Mouse (Mus musculus) retina, adult 2 months (tissue): Measurements from ENCODE around the gene Nfasc.
A peak's percentile ranks its signal among the peaks of the same experiment; 100 is the strongest.

Experiments
- DNase-seq: peaks from one replicate; pipeline ENCODE4 v3.0.0-alpha.2; 2012; ENCODE audit warnings: low read depth, low spot score

Nfasc gene

DNA sequence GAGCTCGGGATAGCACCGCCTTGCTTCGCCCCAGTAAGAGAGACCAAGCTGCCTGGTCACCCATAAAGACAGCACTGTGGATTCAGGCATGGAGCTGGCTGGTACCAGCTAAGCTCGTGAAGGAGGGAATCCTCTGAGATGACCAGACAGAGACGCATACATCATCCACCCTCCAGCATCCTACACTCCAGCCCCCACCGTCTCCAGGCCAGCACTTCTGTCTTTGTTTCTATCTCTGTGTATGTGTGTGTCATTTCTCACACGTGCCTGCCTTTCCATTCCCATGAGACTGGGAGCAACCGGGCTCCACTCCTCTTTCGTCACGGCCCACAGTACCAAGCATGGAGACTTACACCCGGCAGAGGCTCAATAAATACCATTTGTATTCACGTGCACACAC is 9.3 kb downstream of the Nfasc start:
- no peak for DNase-seq

DNA sequence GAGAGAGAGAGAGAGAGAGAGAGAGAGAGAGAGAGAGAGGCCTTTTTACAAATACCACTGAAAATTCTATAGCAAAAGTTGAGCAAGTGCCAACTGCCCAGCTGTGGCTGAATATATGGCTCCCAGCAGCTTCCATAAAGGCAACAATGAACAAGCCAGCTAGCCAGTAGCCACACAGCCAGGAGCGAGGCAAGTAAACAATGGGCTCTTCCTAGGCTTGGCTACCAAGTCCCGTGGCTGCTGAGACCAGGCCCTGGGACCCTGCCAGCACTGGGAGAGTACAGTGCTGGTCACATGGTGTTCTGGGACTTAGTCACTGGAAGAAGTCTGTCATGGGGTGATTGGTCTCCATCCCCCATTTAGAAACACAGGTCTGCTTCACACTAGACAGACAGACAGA is 14.0 kb downstream of the Nfasc start:
- no peak for DNase-seq

- DNase-seq, result no peak
Observed at GRCm38 (mm10) chr1:132722362-132722761, 19.2 kb downstream of the Nfasc start.

- DNase-seq, result peak; percentile 69
Observed at GRCm38 (mm10) chr1:132721266-132721665, 20.3 kb downstream of the Nfasc start.

DNA sequence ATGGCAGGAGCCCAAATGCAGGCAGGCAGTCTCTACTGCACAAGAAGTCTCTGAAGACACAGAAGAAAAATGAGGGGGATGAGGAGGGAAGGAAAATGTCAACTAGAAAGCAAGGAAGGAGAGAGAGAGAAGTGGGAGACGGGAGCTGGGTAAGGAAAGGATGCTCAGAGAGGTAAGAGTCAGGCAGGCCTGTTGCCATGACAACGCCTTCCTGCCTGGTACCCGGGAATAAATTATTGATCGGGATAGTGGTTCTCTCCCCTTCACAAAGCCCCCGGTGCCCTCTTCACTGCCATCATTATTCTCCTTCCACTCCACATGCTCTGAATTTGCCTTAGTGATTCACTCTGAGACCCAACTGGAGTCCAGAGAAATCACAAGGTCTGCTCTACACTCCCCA is 23.4 kb downstream of the Nfasc start:
- DNase-seq, result no peak

GRCm38 (mm10) chr1:132715044-132715443 is 26.6 kb downstream of the Nfasc start:
- DNase-seq, result no peak

DNA sequence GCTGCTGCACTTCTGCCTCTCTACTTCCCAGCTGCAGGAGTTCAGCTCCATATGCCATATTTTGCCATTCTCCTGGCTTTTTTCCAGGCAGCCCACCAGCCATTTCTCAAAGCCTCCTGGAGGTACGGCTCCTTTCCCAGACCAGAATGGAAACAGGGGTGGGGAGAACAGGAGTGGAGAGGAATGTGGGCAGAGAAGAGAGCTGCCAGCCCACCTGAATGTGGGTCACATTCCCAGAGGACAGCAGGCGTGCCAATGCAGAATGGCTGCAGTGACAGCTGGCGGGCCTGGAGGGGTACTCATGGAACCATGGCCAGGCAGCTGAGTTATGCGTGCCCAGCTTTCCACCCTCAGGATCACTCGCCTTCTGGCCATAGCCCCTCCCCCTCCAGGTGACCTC is 32.2 kb downstream of the Nfasc start:
- DNase-seq, result no peak

DNA sequence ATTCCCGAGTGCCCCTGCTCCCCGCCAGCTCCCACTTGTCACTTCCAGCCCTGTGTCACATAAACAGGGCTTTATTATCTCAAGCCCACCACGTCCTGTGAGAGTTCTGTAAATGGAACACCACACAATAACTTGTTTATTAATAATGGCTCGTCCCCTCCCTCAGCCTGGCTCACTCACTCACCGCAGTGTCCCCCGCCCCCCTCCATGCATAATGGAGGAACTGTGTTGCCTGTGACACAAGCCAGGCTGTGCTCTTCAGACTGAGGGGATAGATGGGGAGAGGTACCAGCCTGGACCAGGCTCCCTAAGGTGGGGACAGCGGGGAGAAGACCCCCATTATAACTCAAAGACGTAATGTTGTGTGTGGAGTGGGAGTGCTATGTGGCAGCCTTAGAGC is 34.3 kb downstream of the Nfasc start:
- no peak for DNase-seq

GRCm38 (mm10) chr1:132703467-132703866 is 38.1 kb downstream of the Nfasc start:
- no peak for DNase-seq

GRCm38 (mm10) chr1:132696926-132697325 is 44.7 kb downstream of the Nfasc start:
- DNase-seq, result no peak

- DNase-seq, result no peak
Observed at GRCm38 (mm10) chr1:132696232-132696631, 45.4 kb downstream of the Nfasc start.

GRCm38 (mm10) chr1:132694007-132694406 is 47.6 kb downstream of the Nfasc start:
- no peak for DNase-seq

DNA sequence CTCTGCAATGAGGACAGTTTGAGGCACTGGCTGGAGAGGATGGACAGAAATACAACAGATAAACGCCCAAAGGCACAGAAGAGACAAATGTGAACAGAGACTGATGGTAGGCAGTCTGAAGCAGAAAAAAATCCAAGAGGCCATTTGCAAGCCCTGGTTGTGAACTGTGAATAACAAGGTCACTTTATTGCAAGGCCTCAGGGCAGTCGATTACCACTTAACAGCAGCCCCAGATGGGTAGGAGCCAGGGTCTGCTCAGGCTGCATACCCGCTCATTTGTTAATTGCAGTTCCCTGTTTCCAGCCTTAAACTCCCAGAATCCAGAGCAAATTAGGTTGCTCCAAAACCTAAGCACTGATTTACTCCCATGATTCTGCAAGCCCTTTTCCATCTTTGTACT is 52.4 kb downstream of the Nfasc start:
- no peak for DNase-seq

DNA sequence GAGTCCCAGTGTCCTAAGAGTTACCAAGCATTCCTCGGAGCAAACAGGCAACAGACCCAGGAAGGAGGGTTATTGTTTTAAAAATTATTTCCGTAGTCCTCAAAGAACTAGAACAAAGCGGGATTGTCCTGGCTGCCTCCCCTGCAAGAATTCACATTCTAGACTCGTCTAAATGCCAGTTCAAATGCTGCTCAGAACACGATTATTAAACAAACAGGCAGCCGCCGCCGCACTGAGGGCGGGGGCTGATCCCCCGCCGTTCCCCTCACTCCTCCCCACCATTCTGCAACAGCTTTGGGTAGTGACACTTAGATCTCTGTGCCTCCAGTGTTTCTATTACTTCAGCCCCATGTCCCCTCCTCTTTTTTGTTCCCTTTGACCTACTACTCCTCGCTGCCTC is 62.7 kb downstream of the Nfasc start:
- DNase-seq, result no peak

DNA sequence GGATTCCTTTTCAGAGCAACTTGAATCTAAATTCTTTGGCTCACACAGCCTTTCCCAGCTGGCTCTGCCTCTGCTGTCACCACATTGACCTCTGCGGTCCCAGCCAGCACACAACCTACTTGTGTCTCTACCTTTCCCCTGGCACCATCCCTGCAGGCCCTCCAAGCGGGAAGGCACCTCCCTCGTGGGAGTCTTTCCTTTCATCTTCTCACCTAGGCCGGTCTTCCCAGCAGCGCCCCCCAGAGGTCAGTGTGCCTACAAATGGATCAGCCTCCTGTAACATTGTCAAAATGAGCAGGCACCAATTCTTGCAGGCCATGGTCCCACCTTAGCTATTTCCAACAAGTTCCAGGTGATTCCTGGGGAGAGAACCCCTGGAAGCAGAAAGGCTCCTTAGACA is 63.5 kb downstream of the Nfasc start:
- DNase-seq, result no peak

- DNase-seq, result no peak
Observed at GRCm38 (mm10) chr1:132672704-132673103, 68.9 kb downstream of the Nfasc start.

GRCm38 (mm10) chr1:132669200-132669599 is 72.4 kb downstream of the Nfasc start:
- DNase-seq, result no peak

DNA sequence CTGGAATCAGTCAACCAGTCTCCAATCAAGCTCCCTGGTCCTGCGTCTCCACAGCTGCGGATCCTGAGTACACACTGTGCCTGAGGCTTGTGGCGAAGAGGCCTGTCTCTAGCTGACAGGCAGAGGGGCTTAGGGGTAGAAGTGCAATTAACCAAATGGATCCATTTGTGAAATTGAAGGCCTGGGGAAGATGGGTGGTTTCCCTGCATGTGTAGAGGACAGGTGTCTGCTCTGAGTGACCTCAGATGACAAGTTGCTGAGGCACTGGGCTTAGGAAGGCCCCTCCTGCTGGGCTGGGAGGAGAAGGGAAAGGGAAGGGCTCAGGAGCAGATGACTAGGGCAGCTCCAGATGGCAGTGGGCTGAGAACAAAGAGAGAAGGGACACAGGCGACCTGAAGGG is 81.2 kb downstream of the Nfasc start:
- DNase-seq, result no peak

GRCm38 (mm10) chr1:132659604-132660003 is 82.0 kb downstream of the Nfasc start:
- DNase-seq, result no peak

- DNase-seq, result no peak
Observed at GRCm38 (mm10) chr1:132655611-132656010, 86.0 kb downstream of the Nfasc start.

DNA sequence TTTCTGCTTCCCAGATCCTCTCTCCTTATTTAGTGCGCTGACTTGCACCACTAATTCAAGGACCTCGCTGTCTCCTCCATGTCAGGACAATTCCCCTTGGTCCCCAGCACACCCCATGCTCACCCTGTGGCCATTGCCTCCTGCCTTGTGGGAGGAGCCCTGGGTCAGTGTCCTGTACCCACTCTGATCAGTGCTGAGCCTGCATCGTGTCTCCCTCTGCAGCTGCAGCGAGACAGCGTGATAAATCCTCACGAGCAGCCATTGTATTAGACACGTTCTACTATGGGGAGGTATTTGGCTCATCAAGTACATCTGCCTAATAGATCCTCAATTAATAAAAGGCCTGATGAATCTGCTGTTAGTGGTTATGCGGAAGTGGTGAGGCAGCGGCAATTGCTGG is 86.8 kb downstream of the Nfasc start:
- DNase-seq, result no peak

GRCm38 (mm10) chr1:132653841-132654457 is 87.6 kb downstream of the Nfasc start:
- no peak for DNase-seq

- no peak for DNase-seq
Observed at GRCm38 (mm10) chr1:132653161-132653560, 88.4 kb downstream of the Nfasc start.

- no peak for DNase-seq
Observed at GRCm38 (mm10) chr1:132650680-132651079, 90.9 kb downstream of the Nfasc start.
